Mouse (Mus musculus): Measurements from ENCODE around the gene Shbg.
"Not testable (repeated sequence)": the region's sequence is repeated elsewhere in the genome, so short reads cannot be mapped to it uniquely, and the experiment has no call there.

DNA sequence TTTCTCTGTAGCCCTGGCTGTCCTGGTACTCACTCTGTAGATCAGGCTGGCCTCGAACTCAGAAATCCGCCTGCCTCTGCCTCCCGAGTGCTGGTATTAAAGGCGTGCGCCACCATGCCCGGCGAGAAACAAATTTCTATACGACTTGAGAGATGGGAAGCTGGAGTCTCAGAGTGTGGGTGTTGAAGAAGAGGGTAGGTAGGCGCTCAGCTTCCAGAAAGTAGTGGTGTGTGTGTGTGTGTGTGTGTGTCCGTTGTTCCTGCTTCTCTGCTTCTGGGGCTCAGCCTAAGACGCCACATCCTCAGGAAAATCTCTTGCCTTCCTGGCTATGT lies 3.5 kb downstream of the Shbg start:
- TF ChIP-seq CTCF (IDR thresholded peaks at IDR 0.05; ENCODE audit: control insufficient read depth, insufficient read depth, insufficient replicate concordance, low read depth, low read length); POLR2A (IDR thresholded peaks at IDR 0.05; ENCODE audit: control insufficient read depth, low read depth, low read length): not testable (repeated sequence)
